Mouse (Mus musculus) thymus, postnatal 36 days (tissue): ENCODE results near the gene Dynlrb2.

Source experiments
- DNase-seq, 2 experiments: peaks; one replicate each; pipeline ENCODE4 v3.0.0; 2022; ENCODE audit warnings: mixed read lengths in 2 of 2

The Dynlrb2 gene

DNA sequence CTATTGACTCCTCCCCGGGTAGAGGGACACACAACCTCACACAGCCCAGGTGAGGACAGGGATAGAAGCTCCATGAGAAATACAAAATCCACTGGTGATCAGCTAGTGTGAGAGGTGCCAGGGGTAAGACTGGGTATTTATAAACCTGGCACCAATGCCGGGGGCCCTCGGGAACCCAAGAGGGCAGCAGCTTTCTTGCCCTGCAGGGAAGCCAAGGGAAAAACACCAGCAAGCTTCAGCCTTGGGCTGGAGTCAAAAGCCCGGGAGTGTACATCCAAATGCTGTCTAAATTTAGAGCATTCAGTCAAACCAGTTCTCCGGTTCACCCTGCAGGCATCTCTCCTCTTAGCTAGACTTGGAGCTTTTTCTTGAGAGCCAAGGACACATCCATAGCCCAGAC is 38.1 kb downstream of the Dynlrb2 start:
- DNase-seq = no peak

DNA sequence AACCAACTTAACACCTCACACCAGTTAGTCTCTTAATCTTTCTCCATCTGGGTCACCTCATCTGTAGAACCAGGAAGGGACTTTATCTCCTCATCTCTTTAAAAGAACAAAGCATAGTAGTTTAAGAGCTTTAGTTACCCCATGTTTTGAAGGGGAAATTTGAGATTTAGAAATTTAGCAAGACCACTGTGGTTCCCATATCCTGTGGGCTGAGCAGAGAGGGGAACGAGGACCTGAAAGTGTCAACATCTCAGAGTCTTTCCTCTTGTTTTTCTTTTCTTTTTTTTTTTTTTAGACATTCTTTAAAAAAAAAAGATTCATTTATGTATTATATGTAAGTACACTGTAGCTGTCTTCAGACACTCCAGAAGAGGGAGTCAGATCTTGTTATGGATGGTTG is 38.6 kb downstream of the Dynlrb2 start:
- DNase-seq = no peak

DNA sequence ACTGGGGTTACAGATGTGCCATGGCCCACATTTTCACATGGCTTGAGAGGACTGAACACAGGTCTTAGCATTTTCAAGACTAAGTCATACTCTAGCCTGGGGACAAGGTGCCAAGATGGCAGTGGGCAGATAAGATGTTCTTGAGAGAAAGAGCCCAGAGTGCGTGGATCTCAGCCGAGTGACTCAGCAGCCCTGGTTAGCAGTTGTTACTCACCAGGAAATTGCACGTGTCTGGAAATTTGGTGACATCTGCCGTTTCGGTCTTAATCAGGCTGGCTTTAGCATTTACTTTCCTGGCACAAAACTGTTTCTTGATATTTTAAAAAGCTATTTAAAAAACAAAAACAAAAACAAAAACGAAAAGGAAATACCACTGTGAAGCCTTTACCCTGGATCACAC is 47.5 kb downstream of the Dynlrb2 start:
- DNase-seq = no peak

DNA sequence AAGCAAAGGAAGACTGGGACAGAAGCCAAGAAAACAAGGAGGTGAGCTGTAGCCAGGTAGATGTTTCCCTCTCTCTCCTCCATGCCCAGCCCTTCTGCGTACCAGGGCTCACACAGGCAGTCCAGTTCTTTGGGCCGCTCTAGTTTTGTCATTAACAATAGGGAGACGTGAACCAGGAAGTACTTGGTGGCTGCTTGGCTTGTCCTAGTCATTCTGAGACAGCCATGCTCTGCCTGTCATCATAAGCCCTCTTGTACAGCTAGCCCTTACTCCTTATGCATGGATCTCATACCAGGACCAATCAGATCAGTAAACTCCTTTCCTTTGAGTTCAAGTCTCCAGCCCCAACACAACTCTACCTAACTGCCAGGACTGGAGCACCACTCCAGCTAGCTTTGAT is 48.0 kb downstream of the Dynlrb2 start:
- no peak for DNase-seq
